Mouse (Mus musculus) intestine, postnatal 0 days (tissue): ENCODE results near the gene Bbs9. TPM values are rescaled to one million over a fixed set of nuclear protein-coding genes. Genes with fewer than 3 reads are reported as not detected.

Source experiments
- ATAC-seq: fragments of 200-750 bp; cut with Nextera tagmentation; 2 replicates; pipeline ENCODE4 v1.8.0; 2017; ENCODE audit warnings: mild to moderate bottlenecking, moderate TSS enrichment, moderate library complexity
- H3K27ac ChIP-seq: fragments of 300-500 bp; sonication (generic); 2 replicates; pipeline ENCODE4 v1.5.1; 2014; ENCODE audit warnings: mild to moderate bottlenecking, low read depth, low read length, moderate library complexity
- H3K27me3 ChIP-seq: fragments of 300-500 bp; sonication (generic); replicated peaks from 2 replicates; pipeline ENCODE4 v1.6.1; 2014; ENCODE audit warnings: low read length, mixed read lengths; ENCODE audit not compliant: control insufficient read depth, insufficient read depth
- H3K36me3 ChIP-seq: fragments of 300-500 bp; sonication (generic); 2 replicates; pipeline ENCODE4 v1.6.1; 2014; ENCODE audit warnings: mild to moderate bottlenecking, moderate library complexity; ENCODE audit not compliant: control insufficient read depth, insufficient read depth
- H3K4me1 ChIP-seq: fragments of 300-500 bp; sonication (generic); replicated peaks from 2 replicates; pipeline ENCODE4 v1.6.1; 2014; ENCODE audit warnings: antibody characterized with exemption, low read length, mixed read lengths; ENCODE audit not compliant: control insufficient read depth, insufficient read depth
- H3K4me2 ChIP-seq: fragments of 300-500 bp; sonication (generic); replicated peaks from 2 replicates; pipeline ENCODE4 v1.6.1; 2014; ENCODE audit warnings: low read depth, mild to moderate bottlenecking, moderate library complexity
- H3K4me3 ChIP-seq: fragments of 300-500 bp; sonication (generic); 2 replicates; pipeline ENCODE4 v1.5.1; 2014; ENCODE audit warnings: low read depth, low read length
- H3K9ac ChIP-seq: fragments of 300-500 bp; sonication (generic); 2 replicates; pipeline ENCODE4 v1.6.1; 2014; ENCODE audit warnings: mild to moderate bottlenecking, low read depth, low read length
- H3K9me3 ChIP-seq: fragments of 300-500 bp; sonication (generic); 2 replicates; pipeline ENCODE4 v1.6.1; 2016; ENCODE audit warnings: mixed run types; ENCODE audit not compliant: control insufficient read depth
- CTCF ChIP-seq: sonication (generic); IDR thresholded peaks from 2 replicates; pipeline ENCODE4 v1.5.1; 2016; ENCODE audit warnings: low read depth, mild to moderate bottlenecking, control low read depth, antibody characterized with exemption, moderate library complexity
- WGBS: fragments of 180-500 bp; shearing (Covaris S2); extraction: QIAGEN DNeasy Blood & Tissue Kit; methylation state at CpG from one replicate; pipeline ENCODE4 v1.1.7; 2014; 5-methylcytosine and 5-hydroxymethylcytosine counted together
- polyA plus RNA-seq: library from polyadenylated mRNA; unstranded; fragments of >200 nt; fragmentation: Nextera tagmentation; extraction: Ambion mirVana; gene quantifications from 2 replicates; pipeline ENCODE4 v1.2.1, GENCODE M21; 2015

Bbs9 gene
- polyA plus RNA-seq, 1 experiment from 2014 or later = 4.9 TPM

- Histone ChIP-seq H3K27ac (no peak overlapping the region), H3K27me3 (no peaks in the 10 kb centered on the region), H3K4me2 (peak overlapping the region; percentile 93), H3K4me1 (peaks cover 3% of the 10 kb centered on the region; the same call in 1 of the 2 replicates), H3K9ac (0 out of 2 replicates have a peak overlapping the region, but pooled peaks have one; percentile 47), H3K9me3 (no peaks in the 10 kb centered on the region), H3K4me3 (peak overlapping the region; percentile 62), H3K36me3 (no peaks in the 10 kb centered on the region)
- no peak for TF ChIP-seq CTCF
- 1% methylated on average over 10 of the region's 10 CpGs for WGBS
- no peak for ATAC-seq
These were observed 750 bp downstream of the Bbs9 start for GRCm38 (mm10) chr9:22476265-22476664.

- ATAC-seq = no peak
- Histone ChIP-seq H3K4me1 (peaks cover 3% of the 10 kb centered on the region; the same call in 1 of the 2 replicates), H3K4me3 (no peak overlapping the region), H3K9ac (no peak overlapping the region), H3K9me3 (no peaks in the 10 kb centered on the region), H3K36me3 (no peaks in the 10 kb centered on the region), H3K27ac (no peak overlapping the region), H3K27me3 (no peaks in the 10 kb centered on the region), H3K4me2 (no peak overlapping the region)
- WGBS = 93% methylated on average over 8 of the region's 8 CpGs
- no peak for TF ChIP-seq CTCF
These were observed 3.4 kb downstream of the Bbs9 start for GRCm38 (mm10) chr9:22478946-22479345.

GRCm38 (mm10) chr9:22483866-22484561, 8.5 kb downstream of the Bbs9 start:
- Histone ChIP-seq H3K9me3 (no peaks in the 10 kb centered on the region), H3K9ac (no peak overlapping the region), H3K4me3 (no peak overlapping the region), H3K36me3 (no peaks in the 10 kb centered on the region), H3K27me3 (no peaks in the 10 kb centered on the region), H3K27ac (no peak overlapping the region), H3K4me2 (no peak overlapping the region), H3K4me1 (no peaks in the 10 kb centered on the region)
- no peak for ATAC-seq
- 92% methylated on average over 8 of the region's 8 CpGs for WGBS
- TF ChIP-seq CTCF = no peak

DNA sequence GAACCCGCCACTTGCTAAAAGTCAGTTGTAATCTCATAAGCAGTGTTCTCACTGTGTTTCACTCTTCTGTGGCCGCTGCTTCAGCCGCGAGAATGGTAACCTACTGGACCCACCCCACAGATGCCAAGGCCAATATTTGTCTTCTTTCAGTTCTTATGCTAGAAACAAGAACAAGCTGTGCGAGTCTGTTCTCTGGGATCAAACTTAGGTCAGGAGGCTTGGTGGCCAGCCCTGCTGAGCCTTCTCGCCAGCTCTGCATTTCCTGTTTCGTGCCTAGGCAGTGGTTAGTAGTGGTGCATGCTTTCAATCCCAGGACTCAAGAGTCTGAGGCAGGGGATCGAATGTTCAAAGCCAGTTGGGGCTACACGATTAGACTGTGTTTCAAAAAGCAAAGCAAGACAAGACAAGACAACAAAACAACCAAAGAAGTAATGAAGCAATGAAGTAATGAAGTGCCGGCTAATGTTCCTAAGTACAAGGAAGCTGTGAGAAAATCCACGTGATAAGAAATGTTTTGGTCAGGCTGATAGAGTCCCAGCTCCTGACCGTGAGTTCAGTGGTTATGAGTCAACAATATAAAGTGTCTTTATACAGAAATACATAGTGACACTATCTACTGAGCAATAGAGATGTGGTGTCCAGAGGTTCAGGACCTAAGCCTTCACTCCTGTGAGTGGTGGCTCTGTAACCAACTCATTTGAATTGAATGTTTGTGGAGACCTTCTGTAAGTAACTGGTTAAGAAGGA, 9.2 kb downstream of the Bbs9 start:
- Histone ChIP-seq H3K9me3 (no peaks in the 10 kb centered on the region), H3K4me2 (no peak overlapping the region), H3K36me3 (no peaks in the 10 kb centered on the region), H3K9ac (no peak overlapping the region), H3K27me3 (no peaks in the 10 kb centered on the region), H3K27ac (no peak overlapping the region), H3K4me3 (no peak overlapping the region), H3K4me1 (no peaks in the 10 kb centered on the region)
- peak; percentile 64 for ATAC-seq
- 75% methylated on average over 12 of the region's 12 CpGs for WGBS
- TF ChIP-seq CTCF = no peak

DNA sequence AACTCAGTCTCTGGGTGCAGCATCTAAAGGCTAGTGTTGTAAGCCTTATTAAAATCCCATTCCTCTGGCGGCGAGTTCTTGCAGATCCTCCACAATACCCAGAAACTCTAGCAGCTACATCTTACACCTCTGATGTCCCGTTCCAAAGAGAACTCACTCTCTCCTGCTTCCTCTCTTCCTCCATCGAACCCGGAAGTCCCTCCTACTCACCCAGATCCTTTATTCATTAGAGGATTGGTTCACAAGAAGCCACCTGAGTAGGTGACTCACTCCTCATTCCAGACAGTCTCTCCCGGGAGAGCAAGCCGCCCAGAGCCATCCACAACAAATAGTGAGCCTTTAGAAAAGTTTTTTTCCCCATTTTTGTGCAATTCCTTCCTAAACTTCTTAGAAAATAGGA, 10.7 kb downstream of the Bbs9 start:
- no peak overlapping the region for H3K4me3 ChIP-seq
- no peak overlapping the region for H3K27ac ChIP-seq
- no peak for TF ChIP-seq CTCF
- no peak overlapping the region for H3K9ac ChIP-seq
- H3K4me1 ChIP-seq = no peaks in the 10 kb centered on the region
- H3K36me3 ChIP-seq = no peaks in the 10 kb centered on the region
- no peak overlapping the region for H3K4me2 ChIP-seq
- no peaks in the 10 kb centered on the region for H3K9me3 ChIP-seq
- WGBS = 86% methylated on average over 7 of the region's 7 CpGs
- ATAC-seq = no peak
- no peaks in the 10 kb centered on the region for H3K27me3 ChIP-seq

DNA sequence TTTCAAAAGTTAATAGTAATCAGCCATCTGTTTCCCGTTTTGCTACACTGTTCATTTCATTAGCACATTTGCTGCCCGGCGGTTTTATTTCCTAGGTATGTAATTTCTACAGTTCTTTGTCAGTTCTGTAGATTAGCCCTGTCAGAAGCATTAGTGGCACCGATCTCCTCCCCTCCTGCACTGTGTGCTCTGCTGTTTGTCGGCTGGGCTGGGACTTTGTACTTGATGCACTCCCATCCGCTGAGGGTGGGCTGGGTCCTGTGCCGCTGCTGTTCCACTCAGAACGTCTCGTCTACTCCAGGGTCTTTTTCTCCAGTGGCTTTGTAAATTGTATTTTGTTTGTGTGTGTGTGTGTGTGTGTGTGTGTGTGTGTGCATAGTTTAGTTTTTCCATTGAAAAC, 13.4 kb downstream of the Bbs9 start:
- WGBS = 36% methylated on average over 9 of the region's 9 CpGs
- no peaks in the 10 kb centered on the region for H3K27me3 ChIP-seq
- no peak for ATAC-seq

More for the DNA sequence above, 13.4 kb downstream of the Bbs9 start:
- no peaks in the 10 kb centered on the region for H3K9me3 ChIP-seq
- no peak for TF ChIP-seq CTCF
- H3K36me3 ChIP-seq = no peaks in the 10 kb centered on the region
- H3K4me2 ChIP-seq = no peak overlapping the region
- H3K27ac ChIP-seq = no peak overlapping the region
- H3K4me1 ChIP-seq = no peaks in the 10 kb centered on the region
- H3K4me3 ChIP-seq = no peak overlapping the region
- H3K9ac ChIP-seq = no peak overlapping the region
